In genomic region chr8:10821901-10822300, GRCm38 (mm10) we compare ENCODE assay signal across 26 mouse cellular contexts.
"Had no signal": no experiment of that assay in that cellular context is flagged by ENCODE, and none has a peak within 500 bp of the region (broad histone marks: within the 10 kb centered on the region; RNA-seq: fewer than 3 reads in every experiment).

No protein-coding gene starts in this region.

- DNase-seq: gastrocnemius, postnatal 14 days; gastrocnemius, postnatal 36 days; heart, adult 11 months; heart, adult 2 months; heart, postnatal 14 days; heart, postnatal 36 days; kidney, adult 11 months; kidney, adult 2 months; kidney, postnatal 10 days; kidney, postnatal 25 days; kidney, postnatal 4 days; liver; liver, embryonic 13.5 days had no signal

- H3K4me3 ChIP-seq: heart, adult 2 months; heart, embryonic 13.5 days; heart, embryonic 15.5 days; hindbrain, embryonic 13.5 days; hindbrain, embryonic 15.5 days; layer of hippocampus, adult 2 months; left cerebral cortex, adult 2 months; limb, embryonic 10.5 days; limb, embryonic 12.5 days; liver, embryonic 13.5 days; liver, embryonic 15.5 days had no signal

- H3K4me2 ChIP-seq: heart, embryonic 11.5 days; heart, embryonic 13.5 days; heart, embryonic 15.5 days; hindbrain, embryonic 13.5 days; hindbrain, embryonic 15.5 days; limb, embryonic 12.5 days; liver, embryonic 11.5 days; liver, embryonic 13.5 days; liver, embryonic 15.5 days had no signal

- H3K4me1 ChIP-seq: heart, embryonic 13.5 days; heart, embryonic 15.5 days; hindbrain, embryonic 13.5 days; hindbrain, embryonic 15.5 days; limb, embryonic 12.5 days; liver, embryonic 13.5 days; liver, embryonic 15.5 days had no signal

- ATAC-seq: hindbrain, postnatal 0 days; intestine, embryonic 16.5 days had no signal

- H3K9ac ChIP-seq: heart, embryonic 13.5 days; heart, embryonic 15.5 days; hindbrain, embryonic 13.5 days; hindbrain, embryonic 15.5 days; limb, embryonic 12.5 days; liver, embryonic 13.5 days; liver, embryonic 15.5 days had no signal

- H3K27ac ChIP-seq: heart, adult 2 months; heart, embryonic 13.5 days; heart, embryonic 15.5 days; hindbrain, embryonic 13.5 days; hindbrain, embryonic 15.5 days; hindbrain, postnatal 0 days; layer of hippocampus, adult 2 months; left cerebral cortex, adult 2 months; limb, embryonic 10.5 days; limb, embryonic 12.5 days; liver, embryonic 13.5 days; liver, embryonic 15.5 days had no signal

- H3K9me3 ChIP-seq: heart, embryonic 13.5 days; heart, embryonic 15.5 days; hindbrain, embryonic 13.5 days; hindbrain, embryonic 15.5 days; limb, embryonic 10.5 days; limb, embryonic 12.5 days; liver, embryonic 13.5 days; liver, embryonic 15.5 days had no signal

- H3K36me3 ChIP-seq: heart, embryonic 13.5 days; heart, embryonic 15.5 days; hindbrain, embryonic 13.5 days; hindbrain, embryonic 15.5 days; limb, embryonic 10.5 days; limb, embryonic 12.5 days; liver, embryonic 13.5 days; liver, embryonic 15.5 days had no signal

- H3K27me3 ChIP-seq: heart, embryonic 15.5 days; hindbrain, embryonic 13.5 days; hindbrain, embryonic 15.5 days; limb, embryonic 12.5 days; liver, embryonic 13.5 days; liver, embryonic 15.5 days had no signal
